In the genomic region with DNA sequence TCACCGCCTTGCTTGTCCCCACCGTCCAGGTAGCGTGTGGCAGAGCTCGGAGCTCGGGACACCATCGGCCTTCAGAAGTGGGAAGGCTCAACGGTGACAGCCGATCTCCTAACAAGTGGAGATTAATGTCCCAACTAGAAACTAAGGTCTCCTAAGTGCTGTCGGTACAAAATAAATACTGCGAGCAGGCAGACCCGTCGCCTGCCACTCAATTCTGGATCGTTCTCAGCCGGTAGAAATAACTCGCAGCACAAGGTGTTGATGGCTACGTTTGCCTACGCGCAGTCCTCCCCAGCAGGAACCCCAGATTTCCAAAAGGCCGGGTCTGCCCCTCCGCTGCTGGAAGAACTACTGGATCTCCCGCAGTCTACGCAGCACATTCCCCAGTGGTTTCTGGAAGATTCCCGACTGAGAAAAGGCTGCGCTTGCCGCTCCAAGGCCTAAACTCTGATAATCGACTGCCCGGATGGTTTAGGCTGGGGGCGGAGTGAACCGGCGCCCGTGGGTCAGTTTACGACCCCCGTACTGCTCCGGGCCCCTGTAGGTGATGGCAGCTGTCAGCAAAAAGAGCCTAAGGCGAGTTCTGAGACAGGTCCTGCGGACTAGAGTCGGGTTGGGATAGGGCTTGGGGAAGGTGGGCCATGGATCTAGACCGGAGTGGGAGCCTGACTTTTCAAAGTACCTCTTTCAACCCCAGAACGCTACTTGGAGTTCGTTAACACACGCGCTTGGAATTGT, we compare ENCODE assay signal across 8 mouse cellular contexts.
DNase-seq lines count a peak whose midpoint lies in the region; ATAC-seq and TF ChIP-seq lines count a peak whose summit lies in the region.

No protein-coding gene starts in this region.

- no peaks in the 10 kb centered on the region for H3K4me1 ChIP-seq in forebrain, embryonic 14.5 days (ENCODE audit: control insufficient read depth, insufficient read depth, low read length)
- H3K4me1 ChIP-seq in kidney, postnatal 0 days (replicated peaks; ENCODE audit: insufficient read depth, low read length) = peaks cover 9% of the 10 kb centered on the region
- H3K4me1 ChIP-seq in midbrain, embryonic 15.5 days = peaks cover 17% of the 10 kb centered on the region

- H3K36me3 ChIP-seq in forebrain, embryonic 14.5 days (ENCODE audit: control insufficient read depth, insufficient read depth, low read length) = no peaks in the 10 kb centered on the region
- no peaks in the 10 kb centered on the region for H3K36me3 ChIP-seq in kidney, postnatal 0 days (ENCODE audit: insufficient read depth, low read length)
- no peaks in the 10 kb centered on the region for H3K36me3 ChIP-seq in midbrain, embryonic 15.5 days (replicated peaks)

- peak overlapping the region; percentile 35 for H3K4me2 ChIP-seq in forebrain, embryonic 14.5 days (ENCODE audit: low read length)
- H3K4me2 ChIP-seq in kidney, postnatal 0 days (ENCODE audit: low read length) = peak overlapping the region; percentile 71
- H3K4me2 ChIP-seq in midbrain, embryonic 15.5 days = peak overlapping the region; percentile 37

- ATAC-seq in forebrain, embryonic 14.5 days = 0 out of 2 replicates have a peak, but pooled peaks have one; percentile 16
- ATAC-seq in kidney, postnatal 0 days (replicated peaks; ENCODE audit: low FRiP score, low read depth) = no peak
- no peak for ATAC-seq in midbrain, embryonic 15.5 days (replicated peaks)
- no peak for ATAC-seq in monocyte, adult 5-6 weeks (replicated peaks; ENCODE audit: insufficient number of reproducible peaks, low FRiP score, low TSS enrichment, poor library complexity, severe bottlenecking)

- H3K27me3 ChIP-seq in forebrain, embryonic 14.5 days (replicated peaks; ENCODE audit: control insufficient read depth, insufficient read depth, low read length) = peaks cover 78% of the 10 kb centered on the region
- H3K27me3 ChIP-seq in kidney, postnatal 0 days (ENCODE audit: insufficient read depth, low read length) = peaks cover 35% of the 10 kb centered on the region
- H3K27me3 ChIP-seq in midbrain, embryonic 15.5 days (replicated peaks) = peaks cover 79% of the 10 kb centered on the region

- no peak overlapping the region for H3K27ac ChIP-seq in forebrain, embryonic 14.5 days (ENCODE audit: low read depth, low read length)
- H3K27ac ChIP-seq in kidney, postnatal 0 days = no peak overlapping the region
- peak overlapping the region; percentile 30; the same call in 1 of the 2 replicates for H3K27ac ChIP-seq in midbrain, embryonic 15.5 days

- H3K9me3 ChIP-seq in forebrain, embryonic 14.5 days (replicated peaks; ENCODE audit: control insufficient read depth, low read length) = no peaks in the 10 kb centered on the region
- no peaks in the 10 kb centered on the region for H3K9me3 ChIP-seq in kidney, postnatal 0 days (replicated peaks; ENCODE audit: low read length)
- H3K9me3 ChIP-seq in midbrain, embryonic 15.5 days = no peaks in the 10 kb centered on the region

- TF ChIP-seq CTCF in kidney, postnatal 0 days (IDR thresholded peaks at IDR 0.05; ENCODE audit: low read depth) = no peak

- under 1% methylated on average over 42 of the region's 42 CpGs for WGBS in forebrain, embryonic 14.5 days
- WGBS in kidney, postnatal 0 days = 2% methylated on average over 42 of the region's 42 CpGs
- 2% methylated on average over 42 of the region's 42 CpGs for WGBS in midbrain, embryonic 15.5 days

- peak; percentile 10 for DNase-seq in kidney, adult 11 months
- DNase-seq in kidney, adult 9 months = no peak
- DNase-seq in forebrain, embryonic 14.5 days (ENCODE audit: low spot score) = no peak
- peak; percentile 62 for DNase-seq in kidney, postnatal 0 days (ENCODE audit: low spot score)
- DNase-seq in B cell, adult 2 months = no peak
- DNase-seq in cerebellum, adult 18-20 months = no peak

- H3K4me3 ChIP-seq in forebrain, embryonic 14.5 days (ENCODE audit: low read depth, low read length) = peak overlapping the region; percentile 15
- peak overlapping the region; percentile 40 for H3K4me3 ChIP-seq in kidney, postnatal 0 days (replicated peaks; ENCODE audit: low read depth, low read length)
- peak overlapping the region; percentile 20 for H3K4me3 ChIP-seq in midbrain, embryonic 15.5 days

- H3K9ac ChIP-seq in forebrain, embryonic 14.5 days (ENCODE audit: low read length) = peak overlapping the region; percentile 35; the same call in 1 of the 2 replicates
- H3K9ac ChIP-seq in kidney, postnatal 0 days (ENCODE audit: low read depth, low read length) = peak overlapping the region; percentile 37; the same call in 1 of the 2 replicates
- no peak overlapping the region for H3K9ac ChIP-seq in midbrain, embryonic 15.5 days

Comparison
In these comparisons a context has a peak if more than half of its experiments do, and no peak if none do; other contexts are left out.
1. DNase-seq: peak in kidney, adult 11 months (single experiment) and kidney, postnatal 0 days (single experiment); none in kidney, adult 9 months (single experiment), forebrain, embryonic 14.5 days (single experiment), B cell, adult 2 months (0 of 2) and cerebellum, adult 18-20 months (0 of 2).
2. Peak in every context shown above with its lines, with median percentiles within 50 percentile points of each other: H3K4me2 ChIP-seq and H3K4me3 ChIP-seq.